31 mouse cellular contexts compared by ENCODE assay signal in the genomic region with DNA sequence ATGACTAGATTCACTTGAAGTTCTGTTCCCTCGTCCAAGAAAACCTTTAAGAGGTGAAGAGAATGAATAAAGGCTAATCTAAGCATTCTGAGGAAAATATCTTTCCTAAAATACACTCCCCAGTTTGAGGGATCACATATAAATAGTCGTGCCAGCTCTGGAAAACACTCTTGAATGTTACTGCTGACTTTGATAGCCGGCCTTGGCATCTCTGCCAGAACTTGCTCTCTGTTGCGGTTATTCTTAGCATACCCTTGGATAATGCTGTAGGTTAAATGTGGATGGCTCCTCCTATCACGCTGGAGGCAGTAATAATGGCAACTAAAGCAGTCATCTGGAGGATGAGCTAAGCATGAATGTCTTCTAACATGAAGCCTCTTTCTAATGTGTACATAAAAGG.
A peak's percentile ranks its signal among the peaks of the same experiment; 100 is the strongest.
DNase-seq lines count a peak whose midpoint lies in the region; ATAC-seq lines count a peak whose summit lies in the region.
"Had no signal": no experiment of that assay in that cellular context is flagged by ENCODE, and none has a peak within 500 bp of the region (broad histone marks: within the 10 kb centered on the region; RNA-seq: fewer than 3 reads in every experiment).

No protein-coding gene starts in this region.

- peak overlapping the region; percentile 90 for H3K27ac ChIP-seq in heart, embryonic 13.5 days (replicated peaks)
- H3K27ac ChIP-seq: embryonic facial prominence, embryonic 12.5 days; forebrain, embryonic 12.5 days; hindbrain, embryonic 15.5 days; limb, embryonic 15.5 days; liver, embryonic 15.5 days; lung, embryonic 15.5 days; neural tube, embryonic 13.5 days had no signal

- H3K9ac ChIP-seq in heart, embryonic 13.5 days, result no peak overlapping the region
- H3K9ac ChIP-seq: embryonic facial prominence, embryonic 12.5 days; forebrain, embryonic 12.5 days; hindbrain, embryonic 15.5 days; limb, embryonic 15.5 days; liver, embryonic 15.5 days; lung, embryonic 15.5 days; neural tube, embryonic 13.5 days had no signal

- 47% methylated on average over 5 of the region's 5 CpGs for WGBS in heart, embryonic 13.5 days

- peak; percentile 23 for DNase-seq in gastrocnemius, adult 18-20 months (ENCODE audit: low spot score)
- DNase-seq in gastrocnemius, postnatal 25 days, result no peak
- DNase-seq in heart, adult 8-10 months (ENCODE audit: low spot score), result peak; percentile 61
- DNase-seq in heart, postnatal 4 days, result peak; percentile 55
- no peak for DNase-seq in spleen, postnatal 36 days (ENCODE audit: low spot score in 2 of 2)
- no peak for DNase-seq in lung, postnatal 4 days
- DNase-seq: adrenal gland, adult 8-10 months; B cell, adult 2 months; cerebellum, adult 11-12 months; cerebellum, postnatal 10 days; gastrocnemius, postnatal 10 days; kidney, adult 8-10 months; kidney, postnatal 10 days; left cerebral cortex, postnatal 4 days; lung, postnatal 36 days; midbrain, embryonic 14.5 days; retina, postnatal 1 day; thymus, adult 18-20 months; thymus, postnatal 36 days had no signal

- no peaks in the 10 kb centered on the region for H3K9me3 ChIP-seq in heart, embryonic 13.5 days
- H3K9me3 ChIP-seq: embryonic facial prominence, embryonic 12.5 days; forebrain, embryonic 12.5 days; hindbrain, embryonic 15.5 days; limb, embryonic 15.5 days; liver, embryonic 15.5 days; lung, embryonic 15.5 days; neural tube, embryonic 13.5 days had no signal

- H3K4me1 ChIP-seq in heart, embryonic 13.5 days, result peaks cover 41% of the 10 kb centered on the region
- H3K4me1 ChIP-seq: embryonic facial prominence, embryonic 12.5 days; liver, embryonic 15.5 days had no signal

- no peak for ATAC-seq in heart, embryonic 13.5 days (ENCODE audit: extremely low read depth, insufficient number of reproducible peaks, low FRiP score, low TSS enrichment)
- ATAC-seq: Patski had no signal

- H3K36me3 ChIP-seq in heart, embryonic 13.5 days, result no peaks in the 10 kb centered on the region
- H3K36me3 ChIP-seq: embryonic facial prominence, embryonic 12.5 days; forebrain, embryonic 12.5 days; G1E; hindbrain, embryonic 15.5 days; limb, embryonic 15.5 days; liver, embryonic 15.5 days; lung, embryonic 15.5 days; neural tube, embryonic 13.5 days had no signal

- H3K27me3 ChIP-seq in heart, embryonic 13.5 days (replicated peaks), result no peaks in the 10 kb centered on the region
- H3K27me3 ChIP-seq: CH12.LX; embryonic facial prominence, embryonic 12.5 days; forebrain, embryonic 12.5 days; hindbrain, embryonic 15.5 days; limb, embryonic 15.5 days; liver, embryonic 15.5 days; lung, embryonic 15.5 days; neural tube, embryonic 13.5 days; Patski had no signal

- no peak overlapping the region for H3K4me3 ChIP-seq in heart, embryonic 13.5 days
- H3K4me3 ChIP-seq: embryonic facial prominence, embryonic 12.5 days; erythroblast, embryonic 14.5 days; forebrain, embryonic 12.5 days; hindbrain, embryonic 15.5 days; limb, embryonic 15.5 days; liver, embryonic 15.5 days; lung, embryonic 15.5 days; neural tube, embryonic 13.5 days had no signal

- no peak overlapping the region for H3K4me2 ChIP-seq in heart, embryonic 13.5 days
- H3K4me2 ChIP-seq: embryonic facial prominence, embryonic 12.5 days; forebrain, embryonic 12.5 days; hindbrain, embryonic 15.5 days; limb, embryonic 15.5 days; liver, embryonic 15.5 days; lung, embryonic 15.5 days; neural tube, embryonic 13.5 days had no signal

Comparison
In these comparisons a context has a peak if more than half of its experiments do, and no peak if none do; other contexts are left out.
1. DNase-seq: peak in gastrocnemius, adult 18-20 months (single experiment), heart, adult 8-10 months (single experiment) and heart, postnatal 4 days (single experiment); none in gastrocnemius, postnatal 25 days (single experiment), spleen, postnatal 36 days (0 of 2) and lung, postnatal 4 days (0 of 2).